Mouse (Mus musculus) hindbrain, embryonic 15.5 days (tissue): ENCODE measurements around the gene Olfr765. TPM values are rescaled to one million over a fixed set of nuclear protein-coding genes. Genes with fewer than 3 reads are reported as not detected.
"Not testable (repeated sequence)": the region's sequence is repeated elsewhere in the genome, so short reads cannot be mapped to it uniquely, and the experiment has no call there.

ENCODE experiments used
- ATAC-seq: fragments of 200-750 bp; cut with Nextera tagmentation; 2 replicates; pipeline ENCODE4 v1.8.0; 2017; ENCODE audit warnings: low read depth, moderate number of reproducible peaks, moderate TSS enrichment; ENCODE audit not compliant: low FRiP score
- H3K27ac ChIP-seq: fragments of 300-500 bp; sonication (generic); replicated peaks from 2 replicates; pipeline ENCODE4 v1.5.1; 2015; ENCODE audit warnings: mild to moderate bottlenecking, inconsistent platforms
- H3K27me3 ChIP-seq: fragments of 300-500 bp; sonication (generic); 2 replicates; pipeline ENCODE4 v1.6.1; 2015; ENCODE audit warnings: control low read depth, inconsistent platforms
- H3K36me3 ChIP-seq: fragments of 300-500 bp; sonication (generic); 2 replicates; pipeline ENCODE4 v1.6.1; 2015; ENCODE audit warnings: control low read depth, inconsistent platforms
- H3K4me1 ChIP-seq: fragments of 300-500 bp; sonication (generic); replicated peaks from 2 replicates; pipeline ENCODE4 v1.6.1; 2015; ENCODE audit warnings: control low read depth, inconsistent platforms
- H3K4me2 ChIP-seq: fragments of 300-500 bp; sonication (generic); 2 replicates; pipeline ENCODE4 v1.6.1; 2015; ENCODE audit warnings: moderate library complexity, mild to moderate bottlenecking, inconsistent platforms
- H3K4me3 ChIP-seq: fragments of 300-500 bp; sonication (generic); 2 replicates; pipeline ENCODE4 v1.5.1; 2015; ENCODE audit warnings: mild to moderate bottlenecking, inconsistent platforms
- H3K9ac ChIP-seq: fragments of 300-500 bp; sonication (generic); 2 replicates; pipeline ENCODE4 v1.6.1; 2015; ENCODE audit warnings: inconsistent platforms
- H3K9me3 ChIP-seq: fragments of 300-500 bp; sonication (generic); 2 replicates; pipeline ENCODE4 v1.6.1; 2016; ENCODE audit warnings: control low read depth, inconsistent platforms
- WGBS: fragments of 180-500 bp; shearing (Covaris S2); methylation state at CpG from one replicate; pipeline ENCODE4 v1.1.7; 2015; 5-methylcytosine and 5-hydroxymethylcytosine counted together
- polyA plus RNA-seq: library from polyadenylated mRNA; unstranded; fragments of >200 nt; fragmentation: Nextera tagmentation; extraction: Ambion mirVana; gene quantifications from 2 replicates; pipeline ENCODE4 v1.2.1, GENCODE M21; 2015

Gene Olfr765
- polyA plus RNA-seq, result not detected in 2 replicates

GRCm38 (mm10) chr10:129049898-129050297 lies at the start of gene Olfr765:
TSS of gene Olfr765 (minus strand) at chr10:129049998.
- not testable (repeated sequence) for ATAC-seq

GRCm38 (mm10) chr10:129099275-129099674 lies 49.5 kb upstream of the Olfr765 start, which contains the start of gene Olfr768:
TSS of gene Olfr768 (minus strand) at chr10:129099375.
- H3K27me3 ChIP-seq, result no peaks in the 10 kb centered on the region
- H3K27ac ChIP-seq, result no peak within 1 kb of the TSS
- 87% methylated on average over 1 of the region's 1 CpGs for WGBS
- H3K4me2 ChIP-seq, result no peak within 1 kb of the TSS
- no peak within 1 kb of the TSS for H3K4me3 ChIP-seq
- no peak within 1 kb of the TSS for H3K9ac ChIP-seq
- no peaks in the 10 kb centered on the region for H3K36me3 ChIP-seq
- no peak for ATAC-seq
- no peaks in the 10 kb centered on the region for H3K4me1 ChIP-seq
- H3K9me3 ChIP-seq, result no peaks in the 10 kb centered on the region

More at GRCm38 (mm10) chr10:129049898-129050297, at the start of gene Olfr765:
- H3K9me3 ChIP-seq, H3K4me3 ChIP-seq, H3K4me2 ChIP-seq, H3K9ac ChIP-seq, H3K36me3 ChIP-seq, H3K27ac ChIP-seq, H3K27me3 ChIP-seq, H3K4me1 ChIP-seq: not testable (repeated sequence)

- not testable (repeated sequence) for ATAC-seq, H3K27ac ChIP-seq, H3K9me3 ChIP-seq, H3K27me3 ChIP-seq, H3K4me1 ChIP-seq, H3K36me3 ChIP-seq, H3K9ac ChIP-seq, H3K4me2 ChIP-seq, H3K4me3 ChIP-seq
These were observed 33.0 kb upstream of the Olfr765 start, which contains the start of gene Olfr767 for GRCm38 (mm10) chr10:129082810-129083209. TSS of gene Olfr767 (minus strand) at chr10:129082910.

GRCm38 (mm10) chr10:129068877-129069276 lies 19.1 kb upstream of the Olfr765 start, which contains the start of gene Olfr766-ps1:
TSS of gene Olfr766-ps1 (minus strand) at chr10:129068977.
- Histone ChIP-seq H3K4me2 (no peak within 1 kb of the TSS), H3K4me3 (no peak within 1 kb of the TSS), H3K4me1 (no peaks in the 10 kb centered on the region), H3K9ac (no peak within 1 kb of the TSS), H3K27me3 (no peaks in the 10 kb centered on the region), H3K36me3 (no peaks in the 10 kb centered on the region), H3K9me3 (no peaks in the 10 kb centered on the region), H3K27ac (no peak within 1 kb of the TSS)
- no peak for ATAC-seq
- WGBS, result 82% methylated on average over 2 of the region's 2 CpGs

GRCm38 (mm10) chr10:129039796-129040195 lies 10.0 kb downstream of the Olfr765 start, which contains the start of gene Olfr764-ps1:
TSS of gene Olfr764-ps1 (minus strand) at chr10:129039896.
- Histone ChIP-seq H3K9me3 (no peaks in the 10 kb centered on the region), H3K27ac (no peak within 1 kb of the TSS), H3K4me2 (no peak within 1 kb of the TSS), H3K36me3 (no peaks in the 10 kb centered on the region), H3K4me3 (no peak within 1 kb of the TSS), H3K4me1 (no peaks in the 10 kb centered on the region), H3K27me3 (no peaks in the 10 kb centered on the region), H3K9ac (no peak within 1 kb of the TSS)
- no peak for ATAC-seq
- WGBS, result 86% methylated on average over 3 of the region's 3 CpGs

- Histone ChIP-seq H3K27me3 (no peaks in the 10 kb centered on the region), H3K4me3 (no peak overlapping the region), H3K4me2 (no peak overlapping the region), H3K27ac (no peak overlapping the region), H3K4me1 (no peaks in the 10 kb centered on the region), H3K36me3 (no peaks in the 10 kb centered on the region), H3K9ac (no peak overlapping the region), H3K9me3 (no peaks in the 10 kb centered on the region)
- WGBS, result 84% methylated on average over 2 of the region's 2 CpGs
- no peak for ATAC-seq
These were observed 21.5 kb downstream of the Olfr765 start for GRCm38 (mm10) chr10:129028343-129028742.

- H3K4me1 ChIP-seq, result no peaks in the 10 kb centered on the region
- H3K4me2 ChIP-seq, result no peak overlapping the region
- H3K27me3 ChIP-seq, result no peaks in the 10 kb centered on the region
- WGBS, result 61% methylated on average over 3 of the region's 3 CpGs
- H3K4me3 ChIP-seq, result no peak overlapping the region
- ATAC-seq, result peak; percentile 84; the same call in 1 of the 2 replicates
- H3K9me3 ChIP-seq, result no peaks in the 10 kb centered on the region
- H3K9ac ChIP-seq, result no peak overlapping the region
- no peaks in the 10 kb centered on the region for H3K36me3 ChIP-seq
- H3K27ac ChIP-seq, result no peak overlapping the region
These were observed 23.7 kb downstream of the Olfr765 start for GRCm38 (mm10) chr10:129026018-129026662.

GRCm38 (mm10) chr10:129023319-129023718 lies 26.5 kb downstream of the Olfr765 start:
- Histone ChIP-seq H3K4me3 (no peak overlapping the region), H3K27me3 (no peaks in the 10 kb centered on the region), H3K36me3 (no peaks in the 10 kb centered on the region), H3K4me2 (no peak overlapping the region), H3K27ac (no peak overlapping the region), H3K9me3 (no peaks in the 10 kb centered on the region), H3K4me1 (no peaks in the 10 kb centered on the region), H3K9ac (no peak overlapping the region)
- ATAC-seq, result peak; percentile 27; the same call in 1 of the 2 replicates

GRCm38 (mm10) chr10:129014477-129014876 lies 35.3 kb downstream of the Olfr765 start:
- no peak overlapping the region for H3K4me3 ChIP-seq
- no peak overlapping the region for H3K27ac ChIP-seq
- H3K9ac ChIP-seq, result no peak overlapping the region
- H3K4me1 ChIP-seq, result no peaks in the 10 kb centered on the region
- no peaks in the 10 kb centered on the region for H3K27me3 ChIP-seq
- no peak overlapping the region for H3K4me2 ChIP-seq
- ATAC-seq, result no peak
- no peaks in the 10 kb centered on the region for H3K36me3 ChIP-seq
- H3K9me3 ChIP-seq, result no peaks in the 10 kb centered on the region

GRCm38 (mm10) chr10:129011511-129011910 lies 38.3 kb downstream of the Olfr765 start:
- H3K4me3 ChIP-seq, H3K27me3 ChIP-seq, H3K9me3 ChIP-seq, H3K4me1 ChIP-seq, H3K4me2 ChIP-seq, H3K27ac ChIP-seq, H3K9ac ChIP-seq, H3K36me3 ChIP-seq, ATAC-seq: not testable (repeated sequence)
- WGBS, result 63% methylated on average over 2 of the region's 5 CpGs

- Histone ChIP-seq H3K4me3 (no peak within 1 kb of the TSS), H3K4me2 (no peak within 1 kb of the TSS), H3K9ac (no peak within 1 kb of the TSS), H3K36me3 (no peaks in the 10 kb centered on the region), H3K9me3 (no peaks in the 10 kb centered on the region), H3K4me1 (no peaks in the 10 kb centered on the region), H3K27me3 (no peaks in the 10 kb centered on the region), H3K27ac (no peak within 1 kb of the TSS)
- ATAC-seq, result no peak
- WGBS, result 45% methylated on average over 2 of the region's 2 CpGs
These were observed 39.4 kb downstream of the Olfr765 start, which contains the start of gene Olfr763 for GRCm38 (mm10) chr10:129010288-129010841. TSS of gene Olfr763 (plus strand) at chr10:129010791.

- H3K4me2 ChIP-seq, result no peak overlapping the region
- no peak overlapping the region for H3K9ac ChIP-seq
- H3K4me3 ChIP-seq, result no peak overlapping the region
- no peaks in the 10 kb centered on the region for H3K36me3 ChIP-seq
- H3K27ac ChIP-seq, result no peak overlapping the region
- 86% methylated on average over 14 of the region's 14 CpGs for WGBS
- no peaks in the 10 kb centered on the region for H3K27me3 ChIP-seq
- no peak for ATAC-seq
- no peaks in the 10 kb centered on the region for H3K4me1 ChIP-seq
- no peaks in the 10 kb centered on the region for H3K9me3 ChIP-seq
These were observed 45.5 kb downstream of the Olfr765 start for GRCm38 (mm10) chr10:129004032-129004920.
